Mouse (Mus musculus): ENCODE measurements at regions not wholly inside any gene's neighbourhood (a gene's known extent, or its start where the extent isn't known, plus 50 kb on each side); places are given as distances from the start of the nearest gene placed in this dataset.

GRCm38 (mm10) chr5:133218801-133219200, 675.7 kb upstream of the Auts2 start:
- no peak for TF ChIP-seq POLR2A (IDR thresholded peaks at IDR 0.05; ENCODE audit: low read depth, low read length)
- TF ChIP-seq CTCF (IDR thresholded peaks at IDR 0.05; ENCODE audit: extremely low read depth, insufficient read depth, insufficient read length, insufficient replicate concordance): no peak
